Mouse (Mus musculus): ENCODE data around the gene Tmem236. TPM values are rescaled to one million over a fixed set of nuclear protein-coding genes. Genes with fewer than 3 reads are reported as not detected.

The Tmem236 gene
- polyA plus RNA-seq, 1 experiment from 2014 or later, result 0.07 TPM

DNA sequence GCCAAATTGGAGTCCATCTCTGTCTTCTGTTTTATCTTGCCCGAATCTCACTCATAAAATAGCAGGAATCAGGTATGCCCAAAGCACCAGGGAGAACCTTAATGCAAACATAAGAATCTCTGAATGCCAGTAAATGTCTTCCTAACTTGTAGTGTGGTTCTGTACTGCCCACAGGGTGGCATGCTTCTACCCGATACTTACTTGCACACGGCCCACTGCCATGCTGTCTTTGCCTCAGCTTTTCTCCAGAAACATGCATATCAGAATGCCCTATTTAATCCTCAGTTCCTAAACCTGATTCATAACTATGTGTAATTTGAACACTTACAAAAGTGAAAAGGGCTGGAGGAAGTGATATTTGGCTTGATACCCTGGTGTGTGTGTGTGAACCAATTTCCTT is 77.6 kb downstream of the Tmem236 start:
- 68% methylated on average over 3 of the region's 3 CpGs for WGBS
- no peaks in the 10 kb centered on the region for H3K27me3 ChIP-seq (replicated peaks; ENCODE audit: insufficient read depth, low read length)
- ATAC-seq, result no peak
- H3K9me3 ChIP-seq (ENCODE audit: low read length), result no peaks in the 10 kb centered on the region
- H3K36me3 ChIP-seq (ENCODE audit: insufficient read depth, low read length), result no peaks in the 10 kb centered on the region
- no peak overlapping the region for H3K27ac ChIP-seq (ENCODE audit: low read length)
- no peaks in the 10 kb centered on the region for H3K4me1 ChIP-seq (ENCODE audit: insufficient read depth, low read depth, low read length)
- no peak for DNase-seq (ENCODE audit: low spot score)
- no peak overlapping the region for H3K4me2 ChIP-seq (replicated peaks; ENCODE audit: low read depth, low read length)
- H3K9ac ChIP-seq (replicated peaks; ENCODE audit: low read depth), result no peak overlapping the region
- no peak overlapping the region for H3K4me3 ChIP-seq (ENCODE audit: low read depth, low read length)
- TF ChIP-seq CTCF (IDR thresholded peaks at IDR 0.05), result no peak; the same call in 1 of the 2 replicates
- no peak for TF ChIP-seq EP300 (IDR thresholded peaks at IDR 0.05)

DNA sequence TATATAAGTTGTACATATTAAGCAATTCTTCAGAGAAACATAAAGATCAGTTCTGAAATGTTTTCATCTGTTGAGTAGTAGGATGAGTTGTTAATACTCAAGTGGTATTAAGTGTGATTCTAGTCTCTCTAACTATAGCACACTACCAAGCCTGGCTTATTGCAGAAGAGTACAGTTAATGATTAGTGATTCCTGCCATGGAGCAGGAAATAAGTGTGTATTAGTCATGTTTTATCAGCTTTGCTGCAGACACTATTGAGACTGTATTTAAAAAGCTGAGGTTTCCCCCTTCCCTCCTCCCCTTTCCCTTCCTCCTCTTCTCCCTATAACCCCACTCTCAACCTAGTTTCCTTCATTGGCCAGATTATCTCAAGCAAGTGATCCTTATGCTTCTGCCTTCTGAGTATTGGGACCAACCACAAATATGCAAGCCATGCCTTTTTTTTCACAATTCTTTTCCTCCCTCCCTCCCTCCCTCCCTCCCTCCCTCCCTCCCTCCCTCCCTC is 84.1 kb downstream of the Tmem236 start:
- no peak for DNase-seq (ENCODE audit: low spot score)
- H3K9ac ChIP-seq (replicated peaks; ENCODE audit: low read depth), result no peak overlapping the region
- ATAC-seq, result no peak
- H3K36me3 ChIP-seq (ENCODE audit: insufficient read depth, low read length), result no peaks in the 10 kb centered on the region
- H3K9me3 ChIP-seq (ENCODE audit: low read length), result no peaks in the 10 kb centered on the region
- H3K4me3 ChIP-seq (ENCODE audit: low read depth, low read length), result no peak overlapping the region
- TF ChIP-seq CTCF (IDR thresholded peaks at IDR 0.05) (no peak), EP300 (IDR thresholded peaks at IDR 0.05) (no peak)
- no peak overlapping the region for H3K4me2 ChIP-seq (replicated peaks; ENCODE audit: low read depth, low read length)
- H3K4me1 ChIP-seq (ENCODE audit: insufficient read depth, low read depth, low read length), result no peaks in the 10 kb centered on the region
- no peak overlapping the region for H3K27ac ChIP-seq (ENCODE audit: low read length)
- H3K27me3 ChIP-seq (replicated peaks; ENCODE audit: insufficient read depth, low read length), result no peaks in the 10 kb centered on the region

DNA sequence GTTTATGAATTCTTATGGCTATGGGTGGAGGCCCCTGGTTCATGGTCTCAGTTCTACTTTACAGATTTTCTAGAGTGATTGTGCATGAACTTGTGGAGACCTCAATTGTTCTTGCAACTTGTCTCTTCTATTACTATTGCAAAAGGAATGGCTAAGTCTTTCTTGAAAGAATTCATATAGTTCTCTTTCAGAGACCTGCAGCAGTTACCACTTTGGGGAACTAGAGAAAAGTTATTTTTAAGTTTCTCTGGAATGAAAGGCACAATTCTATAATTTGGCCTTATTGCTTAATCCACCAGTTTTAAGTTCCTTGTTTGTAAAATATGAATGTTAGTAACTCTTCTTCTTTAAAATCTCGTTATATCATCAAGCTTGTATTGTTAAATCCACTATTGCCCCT is 87.8 kb downstream of the Tmem236 start:
- H3K4me2 ChIP-seq (replicated peaks; ENCODE audit: low read depth, low read length), result no peak overlapping the region
- H3K9ac ChIP-seq (replicated peaks; ENCODE audit: low read depth), result no peak overlapping the region
- H3K4me1 ChIP-seq (ENCODE audit: insufficient read depth, low read depth, low read length), result no peaks in the 10 kb centered on the region
- ATAC-seq (no peak), DNase-seq (ENCODE audit: low spot score) (no peak)
- H3K9me3 ChIP-seq (ENCODE audit: low read length), result no peaks in the 10 kb centered on the region
- WGBS, result 86% methylated on average over 1 of the region's 1 CpGs
- no peak overlapping the region for H3K4me3 ChIP-seq (ENCODE audit: low read depth, low read length)
- no peaks in the 10 kb centered on the region for H3K27me3 ChIP-seq (replicated peaks; ENCODE audit: insufficient read depth, low read length)
- no peak overlapping the region for H3K27ac ChIP-seq (ENCODE audit: low read length)
- no peak for TF ChIP-seq CTCF (IDR thresholded peaks at IDR 0.05)
- no peaks in the 10 kb centered on the region for H3K36me3 ChIP-seq (ENCODE audit: insufficient read depth, low read length)

DNA sequence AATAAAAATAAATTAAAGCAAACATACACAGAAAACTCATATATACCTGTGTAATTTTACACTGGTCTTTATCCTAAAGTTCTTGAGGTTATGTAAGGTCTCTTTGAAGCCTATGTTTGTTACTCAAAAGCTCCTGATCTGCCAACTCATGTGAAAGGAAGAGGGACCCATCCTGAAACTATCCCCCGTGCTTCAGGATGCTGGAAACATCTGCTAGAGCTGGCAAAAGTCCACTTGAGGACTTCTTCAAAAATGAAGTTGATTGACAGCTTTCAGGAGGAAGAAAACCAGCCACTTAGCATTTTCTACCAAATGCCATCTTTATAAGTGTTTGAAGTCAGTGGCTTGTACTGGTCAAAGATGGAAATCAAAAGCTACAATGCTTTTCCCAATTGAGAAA is 94.8 kb downstream of the Tmem236 start:
- Histone ChIP-seq H3K4me1 (ENCODE audit: insufficient read depth, low read depth, low read length) (no peaks in the 10 kb centered on the region), H3K27ac (ENCODE audit: low read length) (no peak overlapping the region), H3K9ac (replicated peaks; ENCODE audit: low read depth) (no peak overlapping the region), H3K9me3 (ENCODE audit: low read length) (no peaks in the 10 kb centered on the region), H3K4me2 (replicated peaks; ENCODE audit: low read depth, low read length) (no peak overlapping the region), H3K4me3 (ENCODE audit: low read depth, low read length) (no peak overlapping the region), H3K27me3 (replicated peaks; ENCODE audit: insufficient read depth, low read length) (no peaks in the 10 kb centered on the region), H3K36me3 (ENCODE audit: insufficient read depth, low read length) (no peaks in the 10 kb centered on the region)
- no peak for TF ChIP-seq CTCF (IDR thresholded peaks at IDR 0.05)
- TF ChIP-seq EP300 (IDR thresholded peaks at IDR 0.05), result no peak
- DNase-seq (ENCODE audit: low spot score), result no peak
- ATAC-seq, result no peak
- 27% methylated on average over 1 of the region's 1 CpGs for WGBS

MicroRNAs within 50 kb of the gene (microRNA counts, 519-probe panel; counts per million panel counts)
- microRNA mmu-miR-511, result not detected

Small RNA genes lying within 50 kb of the gene (microRNA-seq; reads per million reads assigned to microRNA genes)
- 9.3 reads per million, percentile 21 among the genes with 10 or more reads in this experiment for gene Mir511

Other genes with a start within 250 kb of the Tmem236 start
- gene Hacd1, start 118.4 kb upstream of the Tmem236 start, polyA plus RNA-seq (2015; fragmentation: Nextera tagmentation; extraction: Ambion mirVana), result 105 and 106 TPM in 2 replicates
- 46.7 and 51.8 TPM in 2 replicates for gene Stam, start 100.4 kb upstream of the Tmem236 start, polyA plus RNA-seq (2015; fragmentation: Nextera tagmentation; extraction: Ambion mirVana)
- gene Mrc1, start 54.9 kb downstream of the Tmem236 start, polyA plus RNA-seq (2015; fragmentation: Nextera tagmentation; extraction: Ambion mirVana), result 8.2 and 8.7 TPM in 2 replicates
- gene Slc39a12, start 213.8 kb downstream of the Tmem236 start, polyA plus RNA-seq (2015; fragmentation: Nextera tagmentation; extraction: Ambion mirVana), result 0.04 TPM in 1 of 2 replicates, not detected in the other